Mouse (Mus musculus) left cerebral cortex, postnatal 4 days (tissue): ENCODE data around the gene Chrnb4. TPM values are rescaled to one million over a fixed set of nuclear protein-coding genes. Genes with fewer than 3 reads are reported as not detected.

ENCODE experiments used
- DNase-seq: peaks from one replicate; pipeline ENCODE4 v3.0.0-alpha.2; 2022
- intact Hi-C: fragments of 180-260 bp; cut with DNase I; formaldehyde crosslinking; loops from one replicate; pipeline ENCODE4 v1.15.1; 2025
- total RNA-seq, 2 experiments: library from RNA; stranded (reverse); gene quantifications; 2 replicates each; pipeline ENCODE4 v1.2.3; 2021

Gene Chrnb4
- total RNA-seq, result under 1 TPM in 1 of 2 experiments, not detected in 1; 0.08 TPM

DNA sequence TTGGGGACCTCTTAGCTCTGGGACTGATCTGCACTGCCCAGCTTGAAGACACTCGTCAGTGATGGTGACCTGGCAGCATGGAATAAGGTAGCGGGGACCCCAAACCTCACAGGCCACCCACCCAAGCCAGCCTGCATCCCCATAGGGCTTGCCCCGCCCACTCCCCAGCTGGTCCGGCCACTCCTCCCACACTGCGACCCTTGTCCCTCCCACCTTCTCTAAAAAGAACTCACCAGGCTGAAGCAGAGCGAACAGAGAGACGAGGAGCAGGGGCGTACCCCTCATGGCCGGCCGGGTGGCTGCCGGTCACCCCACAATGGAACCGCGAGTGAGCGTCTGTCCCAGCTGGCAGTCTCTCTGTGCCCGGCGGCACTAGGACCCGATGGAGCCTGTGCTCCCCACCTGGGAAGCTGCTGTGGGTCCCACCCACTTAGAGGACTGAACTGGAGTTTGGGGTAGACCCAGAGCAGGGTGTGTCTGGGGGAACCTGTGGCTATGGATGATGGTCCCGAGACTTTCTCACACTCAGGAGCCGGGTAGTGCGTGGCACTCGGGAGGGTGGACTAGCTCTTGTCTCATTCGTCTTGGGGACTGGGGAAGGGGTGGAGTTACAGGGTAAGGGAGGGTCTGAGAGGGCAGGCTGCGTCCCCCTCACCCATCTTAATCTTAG is at the start of gene Chrnb4:
Gene Chrnb4 (minus strand): TSS at position 569 of the 670 bp plus-strand sequence.
- intact Hi-C loops, result no loop called here
- peak; percentile 33 for DNase-seq

DNA sequence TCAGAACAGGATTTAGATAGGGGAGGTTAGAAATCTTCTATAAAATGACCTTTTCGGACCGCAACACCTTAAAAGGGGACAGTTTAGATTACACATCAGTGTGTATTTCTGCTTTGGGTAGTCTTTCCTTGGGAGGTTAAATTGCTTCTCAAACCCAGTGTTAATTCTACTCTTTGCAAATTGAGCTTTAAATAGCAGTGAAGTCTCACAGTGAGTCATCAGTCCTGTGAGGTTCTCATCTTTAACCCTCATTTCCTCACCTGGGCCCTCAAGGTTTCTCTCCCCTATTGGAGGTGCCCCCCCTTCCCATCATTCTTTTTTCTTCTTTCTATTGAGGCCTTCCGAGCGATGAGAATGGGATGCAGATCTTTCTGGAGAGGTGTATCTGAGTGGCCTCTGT is 48.3 kb upstream of the Chrnb4 start:
- intact Hi-C loops, result no loop called here
- no peak for DNase-seq

DNA sequence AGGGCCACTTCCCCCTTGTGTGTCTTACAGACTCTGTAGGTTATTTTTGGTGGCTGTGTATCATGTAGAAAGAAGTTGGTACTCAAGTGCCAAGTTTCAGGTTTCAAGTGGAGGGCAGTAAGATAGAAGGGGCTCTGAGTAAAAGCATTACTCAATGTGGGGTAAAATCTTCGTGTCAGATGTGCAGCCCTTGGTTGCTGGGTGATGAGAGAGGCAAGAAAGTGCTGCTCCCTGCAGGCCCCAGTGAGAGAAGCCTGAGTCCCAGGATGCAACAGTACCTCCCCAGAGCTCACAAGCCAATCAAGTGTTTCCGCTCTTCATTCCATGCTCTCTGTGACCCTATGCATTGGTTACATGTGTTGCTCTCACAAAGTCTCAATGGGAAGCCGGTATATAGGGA is 47.5 kb upstream of the Chrnb4 start:
- DNase-seq, result no peak
- intact Hi-C loops, result no loop called here

DNA sequence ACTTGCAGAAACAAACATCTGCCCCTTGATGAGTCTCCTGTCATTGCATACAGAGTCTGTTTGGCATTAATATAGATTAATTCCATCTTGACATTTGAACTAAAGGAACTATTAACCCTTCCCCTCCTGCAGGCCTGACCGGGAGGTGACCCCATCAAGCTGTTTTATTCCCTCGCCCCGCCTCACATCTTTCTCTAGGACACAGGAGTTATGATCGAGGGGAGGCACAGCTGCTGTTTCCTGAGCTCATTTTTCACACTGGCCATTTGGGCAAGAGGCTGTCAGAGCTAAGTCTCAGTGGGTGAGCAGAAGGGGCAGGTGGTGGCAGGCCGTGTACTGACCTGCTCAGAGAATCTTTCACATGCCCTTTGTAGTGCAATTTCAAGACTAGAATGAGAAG is 41.6 kb upstream of the Chrnb4 start:
- peak; percentile 18 for DNase-seq
- intact Hi-C loops, result no loop called here

GRCm38 (mm10) chr9:55089226-55089625 is 40.6 kb upstream of the Chrnb4 start:
- DNase-seq, result peak; percentile 28
- intact Hi-C loops, result no loop called here

GRCm38 (mm10) chr9:55083154-55083913 is 34.8 kb upstream of the Chrnb4 start:
- intact Hi-C loops, result no loop called here
- DNase-seq, result peak; percentile 94

- no peak for DNase-seq
- intact Hi-C loops, result no loop called here
These were observed 19.3 kb upstream of the Chrnb4 start for GRCm38 (mm10) chr9:55067965-55068265.

GRCm38 (mm10) chr9:55067260-55067964 is 18.8 kb upstream of the Chrnb4 start:
- DNase-seq, result peak; percentile 93
- intact Hi-C loops, result no loop called here

DNA sequence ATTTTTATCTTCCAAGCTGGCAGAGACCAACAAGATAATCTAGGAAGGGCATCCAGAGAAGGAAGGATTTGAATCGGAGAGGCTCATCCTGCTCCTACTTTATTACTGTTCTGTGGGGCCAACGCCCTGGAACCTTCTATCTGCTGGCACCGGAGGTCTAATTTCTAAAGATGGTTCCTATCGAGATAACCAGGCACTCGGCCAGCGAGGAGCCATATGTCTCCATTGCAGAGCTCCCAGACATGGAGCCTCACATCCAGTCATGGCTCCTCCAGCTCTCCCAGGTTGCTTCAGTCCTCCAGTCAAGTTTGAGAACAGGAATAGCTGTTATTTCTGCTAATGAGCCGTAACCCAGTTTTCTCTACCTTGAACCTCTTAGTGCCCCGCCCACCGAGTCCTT is 16.7 kb upstream of the Chrnb4 start:
- intact Hi-C loops, result no loop called here
- peak; percentile 73 for DNase-seq

DNA sequence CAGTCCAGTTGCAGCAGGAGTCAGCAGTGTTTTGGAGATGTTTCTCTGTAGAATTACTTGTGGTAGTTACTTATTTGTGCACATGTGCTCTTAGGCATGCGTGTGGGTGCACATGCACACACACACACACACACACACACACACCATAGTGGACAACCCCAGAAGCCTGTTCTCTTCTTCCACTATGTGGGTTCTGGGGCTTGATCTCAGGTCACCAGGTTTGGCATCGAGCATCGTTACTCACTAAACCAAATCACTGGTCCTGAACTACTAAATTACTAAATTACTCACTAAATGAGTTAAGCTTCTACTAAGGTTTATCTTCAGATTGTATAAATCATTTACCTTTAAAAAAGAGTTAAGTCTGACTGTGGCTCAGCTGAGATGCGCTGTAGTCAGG is 9.5 kb upstream of the Chrnb4 start:
- DNase-seq, result no peak
- intact Hi-C loops, result no loop called here

DNA sequence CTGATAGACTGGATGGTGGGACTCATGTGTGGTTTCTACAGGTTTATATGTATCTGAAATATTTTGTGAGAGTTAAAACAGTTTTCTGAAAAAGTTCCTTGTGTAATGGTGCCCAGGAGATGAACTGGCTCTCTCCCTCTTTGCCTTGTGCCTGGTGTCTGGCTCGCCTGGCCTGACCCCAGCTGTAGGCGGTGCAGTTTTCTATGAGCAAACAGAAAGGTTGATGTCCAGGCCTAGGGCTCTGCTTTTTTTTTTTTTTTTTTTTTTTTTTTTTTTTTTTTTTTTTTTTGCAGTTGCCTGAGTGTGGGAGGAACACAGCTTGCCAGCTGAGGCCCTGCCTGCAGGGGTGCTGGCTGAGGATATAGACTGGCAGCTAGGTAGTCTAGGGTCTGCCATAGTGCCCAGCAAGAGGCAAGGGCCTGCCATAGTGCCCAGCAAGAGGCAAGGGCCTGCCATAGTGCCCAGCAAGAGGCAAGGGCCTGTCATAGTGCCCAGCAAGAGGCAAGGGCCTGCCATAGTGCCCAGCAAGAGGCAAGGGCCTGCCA is 6.9 kb upstream of the Chrnb4 start:
- peak; percentile 65 for DNase-seq
- intact Hi-C loops, result no loop called here

DNA sequence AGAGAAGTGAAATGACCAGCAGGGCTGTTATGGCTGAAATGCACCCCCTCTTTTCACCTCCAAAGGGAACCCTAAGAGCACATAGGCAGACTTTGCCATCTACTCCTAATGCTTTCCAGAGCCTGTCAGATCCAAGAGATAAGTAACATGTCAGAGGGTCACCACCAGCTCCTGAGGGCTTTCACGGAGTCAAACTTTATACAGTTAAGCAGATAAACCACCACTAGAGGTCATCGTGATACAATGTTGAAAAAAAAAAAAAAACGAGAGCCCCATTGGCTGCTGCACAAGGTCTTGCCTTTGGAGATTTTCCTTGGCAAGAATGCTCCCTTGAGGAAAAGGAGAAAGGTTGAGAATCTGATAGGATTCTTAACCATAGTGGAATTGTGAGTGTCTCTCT is 1.8 kb downstream of the Chrnb4 start:
- intact Hi-C loops, result no loop called here

GRCm38 (mm10) chr9:55045001-55045400 is 3.6 kb downstream of the Chrnb4 start:
- intact Hi-C loops, result no loop called here
- DNase-seq, result peak; percentile 37

More for the DNA sequence above, 1.8 kb downstream of the Chrnb4 start:
- DNase-seq, result no peak

GRCm38 (mm10) chr9:55043688-55044087 is 4.9 kb downstream of the Chrnb4 start:
- intact Hi-C loops, result no loop called here
- DNase-seq, result no peak

DNA sequence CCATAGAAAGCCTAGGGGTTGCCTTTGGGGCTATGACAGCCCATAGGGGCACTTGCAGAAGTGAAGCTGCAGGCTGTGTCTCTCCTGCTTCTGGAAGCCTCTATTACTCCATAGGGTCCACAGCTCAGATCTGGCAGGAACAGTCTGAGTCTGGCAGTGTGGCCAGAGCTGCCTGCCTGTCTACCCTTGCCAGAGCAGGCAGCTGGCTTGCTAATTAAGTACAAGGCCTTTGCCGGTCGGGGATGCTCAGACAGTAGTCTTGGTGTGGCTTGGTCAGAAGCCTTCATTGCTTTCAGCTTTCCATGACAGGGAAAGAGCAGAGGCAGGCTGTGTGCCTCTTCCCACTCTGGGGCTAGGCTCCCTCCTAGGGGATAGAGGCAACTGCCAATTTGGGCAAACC is 7.2 kb downstream of the Chrnb4 start:
- DNase-seq, result peak; percentile 87
- intact Hi-C loops, result no loop called here

- DNase-seq, result peak; percentile 93
- intact Hi-C loops, result no loop called here
These were observed 8.6 kb downstream of the Chrnb4 start for GRCm38 (mm10) chr9:55039983-55040382.

GRCm38 (mm10) chr9:55038948-55039347 is 9.6 kb downstream of the Chrnb4 start:
- DNase-seq, result no peak
- intact Hi-C loops, result no loop called here

- intact Hi-C loops, result no loop called here
These were observed 17.0 kb downstream of the Chrnb4 start for GRCm38 (mm10) chr9:55031435-55032167.

DNA sequence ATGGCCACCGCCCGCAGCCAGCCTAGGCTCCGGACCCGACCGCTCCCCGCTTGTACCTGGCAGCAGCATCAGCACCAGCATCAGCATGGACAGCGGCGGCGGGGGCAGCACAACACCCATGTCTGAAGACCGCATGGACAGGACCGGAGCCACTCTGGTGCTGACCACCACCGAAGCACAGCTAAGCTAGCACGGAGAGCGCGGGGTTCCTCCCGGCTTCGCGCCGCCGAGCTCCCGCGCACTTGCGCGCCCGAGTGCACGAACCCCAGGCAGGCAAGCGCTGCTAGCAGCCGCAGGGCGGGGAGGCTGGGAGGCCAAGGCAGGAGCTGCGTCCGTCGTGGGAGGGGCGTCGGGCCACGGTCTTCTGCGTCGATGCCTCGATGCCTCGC is 22.3 kb downstream of the Chrnb4 start, which contains the start of gene Chrna3:
Gene Chrna3 (minus strand): TSS at position 288 of the 389 bp plus-strand sequence.
- peak; percentile 74 for DNase-seq

More at GRCm38 (mm10) chr9:55031435-55032167, 17.0 kb downstream of the Chrnb4 start:
- no peak for DNase-seq

GRCm38 (mm10) chr9:55025534-55026274 is 22.9 kb downstream of the Chrnb4 start:
- peak; percentile 35 for DNase-seq
- intact Hi-C loops, result loop anchor here (10.0 kb wide), 1 partner anchor 289 kb away; no protein-coding TSS in a partner anchor

More for the DNA sequence above, 22.3 kb downstream of the Chrnb4 start, which contains the start of gene Chrna3:
- intact Hi-C loops, result loop anchor here (10.0 kb wide), 1 partner anchor 289 kb away; no protein-coding TSS in a partner anchor
